Mouse (Mus musculus) G1E (cell line): ENCODE results near the gene Exoc6. TPM values are rescaled to one million over a fixed set of nuclear protein-coding genes. Genes with fewer than 3 reads are reported as not detected.
"Not testable (repeated sequence)": the region's sequence is repeated elsewhere in the genome, so short reads cannot be mapped to it uniquely, and the experiment has no call there.

ENCODE experiments used
- ATAC-seq: 2 replicates; pipeline ENCODE4 v1.8.0; 2016; ENCODE audit warnings: mild to moderate bottlenecking; ENCODE audit not compliant: insufficient number of reproducible peaks, poor library complexity, low FRiP score, severe bottlenecking; ENCODE audit errors: extremely low read depth
- DNase-seq: peaks from one replicate; pipeline ENCODE4 v3.0.0; 2012; ENCODE audit warnings: low spot score
- H3K27me3 ChIP-seq: 2 replicates; pipeline ENCODE4 v1.6.1; 2012; ENCODE audit warnings: mild to moderate bottlenecking, low read length, inconsistent platforms; ENCODE audit not compliant: insufficient read depth
- H3K36me3 ChIP-seq: replicated peaks from 2 replicates; pipeline ENCODE3; 2012; ENCODE audit warnings: mild to moderate bottlenecking, inconsistent platforms
- H3K4me1 ChIP-seq: 2 replicates; pipeline ENCODE4 v1.6.1; 2012; ENCODE audit warnings: low read depth, low read length, inconsistent platforms, mixed read lengths; ENCODE audit not compliant: insufficient read depth
- H3K4me3 ChIP-seq: 2 replicates; pipeline ENCODE4 v1.5.1; 2012; ENCODE audit warnings: low read depth, mild to moderate bottlenecking, inconsistent platforms, low read length, moderate library complexity, mixed read lengths
- H3K9me3 ChIP-seq: replicated peaks from 2 replicates; pipeline ENCODE4 v1.6.1; 2012; ENCODE audit warnings: inconsistent platforms
- CTCF ChIP-seq: IDR thresholded peaks from 2 replicates; pipeline ENCODE4 v1.5.1; 2012; ENCODE audit warnings: low read depth, low read length, inconsistent platforms, mixed read lengths
- GATA1 ChIP-seq: IDR thresholded peaks from 2 replicates; pipeline ENCODE4 v1.6.1; 2012; ENCODE audit warnings: borderline replicate concordance, low read length, inconsistent platforms, mixed read lengths
- GATA2 ChIP-seq: IDR thresholded peaks from 2 replicates; pipeline ENCODE4 v1.6.1; 2012; ENCODE audit warnings: low read depth, low read length, inconsistent platforms, borderline replicate concordance
- POLR2AphosphoS5 ChIP-seq: IDR thresholded peaks from 2 replicates; pipeline ENCODE4 v1.6.1; 2012; ENCODE audit warnings: low read depth, low read length, inconsistent platforms; ENCODE audit not compliant: insufficient replicate concordance
- TAL1 ChIP-seq: conservative IDR thresholded peaks from 2 replicates; pipeline ENCODE4 v1.6.1; 2012; ENCODE audit warnings: low read depth, low read length, inconsistent platforms, mixed read lengths
- polyA plus RNA-seq: library from polyadenylated mRNA; stranded (reverse); fragments of >175 nt; gene quantifications from 2 replicates; pipeline ENCODE4 v1.2.3, GENCODE M21; 2012
- total RNA-seq, 2 experiments: library from RNA; stranded (forward) in 1 of 2; stranded (reverse) in 1 of 2; fragments of 200-1000 nt in 1 of 2; fragments of >200 nt in 1 of 2; fragmentation: Nextera tagmentation in 1 of 2; gene quantifications; 2 replicates each; pipeline ENCODE4 v1.2.3; 2014 to 2017

Exoc6 gene
- total and polyA plus RNA-seq, 3 experiments = 26.0 to 117 (median 92.8) TPM

DNA sequence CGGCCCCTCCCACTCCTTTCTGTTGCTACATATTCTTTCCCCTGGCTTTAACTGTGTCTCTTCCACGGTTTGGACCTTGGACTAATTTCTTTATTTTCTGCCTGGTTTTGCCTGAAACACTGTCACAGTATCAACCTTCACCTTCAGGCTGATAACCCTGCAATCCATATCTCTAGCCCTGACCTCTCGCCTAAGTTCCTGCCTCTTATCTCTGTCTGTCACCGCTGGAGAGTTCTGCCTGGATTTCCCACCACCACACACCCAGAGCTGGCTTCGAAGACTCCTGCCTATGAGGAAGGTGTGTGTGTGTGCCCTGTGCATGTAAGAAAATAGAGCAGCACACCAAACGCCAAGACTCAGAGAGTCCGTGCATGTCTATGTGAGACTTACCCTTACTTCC is 32.8 kb upstream of the Exoc6 start:
- Histone ChIP-seq H3K4me3 (peak overlapping the region; percentile 36; the same call in 1 of the 2 replicates), H3K9me3 (no peaks in the 10 kb centered on the region), H3K27me3 (no peaks in the 10 kb centered on the region), H3K4me1 (peaks cover 78% of the 10 kb centered on the region), H3K36me3 (no peaks in the 10 kb centered on the region)
- DNase-seq (no peak), ATAC-seq (peak; percentile 71; the same call in 1 of the 2 replicates)
- TF ChIP-seq TAL1 (peak; percentile 41), GATA2 (no peak)

DNA sequence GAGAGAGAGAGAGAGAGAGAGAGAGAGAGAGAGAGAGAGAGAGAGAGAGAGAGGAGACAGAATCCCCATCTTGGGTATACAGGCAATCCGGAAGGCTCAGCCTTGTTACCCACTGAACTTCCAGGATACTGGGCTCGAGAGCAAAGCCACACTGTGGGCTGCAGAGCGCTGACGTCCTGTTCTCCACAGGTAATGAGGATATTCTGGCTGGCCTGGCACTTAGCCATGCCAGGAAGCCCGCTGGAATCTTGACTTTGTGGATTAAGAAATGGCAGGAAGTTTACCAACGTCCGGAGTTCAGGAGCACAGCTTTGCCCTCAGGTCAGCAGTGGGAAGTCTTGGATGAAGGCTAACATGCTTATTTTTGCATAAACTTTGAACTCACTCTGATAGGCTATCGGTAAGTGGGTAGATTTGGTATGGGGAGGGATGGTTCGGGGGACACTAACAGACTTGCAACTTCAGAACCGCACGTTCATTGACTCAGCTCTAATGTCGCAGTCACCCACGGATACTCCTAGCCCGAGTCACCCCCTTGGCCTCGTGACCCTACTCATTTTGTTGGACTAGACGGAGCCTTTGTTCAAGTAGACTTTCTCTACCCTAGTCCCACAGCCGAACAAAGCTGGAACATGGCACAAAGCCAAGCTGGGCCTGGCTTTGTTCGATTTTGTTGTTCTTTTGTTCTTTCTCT is 29.3 kb upstream of the Exoc6 start:
- Histone ChIP-seq H3K4me1 (peaks cover 89% of the 10 kb centered on the region), H3K27me3 (no peaks in the 10 kb centered on the region), H3K9me3 (no peaks in the 10 kb centered on the region), H3K36me3 (peaks cover 2% of the 10 kb centered on the region), H3K4me3 (peak overlapping the region; percentile 67)
- ATAC-seq (no peak; the same call in 1 of the 2 replicates), DNase-seq (no peak)
- TF ChIP-seq POLR2AphosphoS5 (no peak), GATA2 (no peak), GATA1 (no peak), TAL1 (no peak), CTCF (no peak)

DNA sequence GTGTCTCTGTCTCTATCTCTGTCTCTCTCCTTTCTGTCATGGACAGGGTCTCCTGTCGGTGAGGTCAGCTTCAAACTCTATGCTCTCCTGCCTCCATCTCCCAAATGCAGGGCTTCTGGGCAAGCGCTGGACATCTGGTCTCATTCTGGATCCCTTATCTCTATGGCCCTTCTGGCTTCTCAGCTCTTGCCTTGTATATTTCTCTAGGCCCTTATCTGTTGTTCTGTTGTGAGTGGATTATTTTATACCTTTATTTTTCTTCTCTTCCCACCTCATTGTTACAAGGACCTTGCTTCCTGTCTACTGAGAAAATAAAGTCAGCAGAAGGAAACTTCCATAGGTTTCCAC is 28.8 kb upstream of the Exoc6 start:
- H3K9me3 ChIP-seq = no peaks in the 10 kb centered on the region
- H3K36me3 ChIP-seq = peaks cover 4% of the 10 kb centered on the region
- peak overlapping the region; percentile 67 for H3K4me3 ChIP-seq
- DNase-seq = no peak
- H3K4me1 ChIP-seq = peaks cover 90% of the 10 kb centered on the region
- TF ChIP-seq POLR2AphosphoS5 (no peak), GATA2 (no peak), TAL1 (peak; percentile 81), CTCF (no peak), GATA1 (no peak)
- ATAC-seq = peak; percentile 37
- H3K27me3 ChIP-seq = no peaks in the 10 kb centered on the region

DNA sequence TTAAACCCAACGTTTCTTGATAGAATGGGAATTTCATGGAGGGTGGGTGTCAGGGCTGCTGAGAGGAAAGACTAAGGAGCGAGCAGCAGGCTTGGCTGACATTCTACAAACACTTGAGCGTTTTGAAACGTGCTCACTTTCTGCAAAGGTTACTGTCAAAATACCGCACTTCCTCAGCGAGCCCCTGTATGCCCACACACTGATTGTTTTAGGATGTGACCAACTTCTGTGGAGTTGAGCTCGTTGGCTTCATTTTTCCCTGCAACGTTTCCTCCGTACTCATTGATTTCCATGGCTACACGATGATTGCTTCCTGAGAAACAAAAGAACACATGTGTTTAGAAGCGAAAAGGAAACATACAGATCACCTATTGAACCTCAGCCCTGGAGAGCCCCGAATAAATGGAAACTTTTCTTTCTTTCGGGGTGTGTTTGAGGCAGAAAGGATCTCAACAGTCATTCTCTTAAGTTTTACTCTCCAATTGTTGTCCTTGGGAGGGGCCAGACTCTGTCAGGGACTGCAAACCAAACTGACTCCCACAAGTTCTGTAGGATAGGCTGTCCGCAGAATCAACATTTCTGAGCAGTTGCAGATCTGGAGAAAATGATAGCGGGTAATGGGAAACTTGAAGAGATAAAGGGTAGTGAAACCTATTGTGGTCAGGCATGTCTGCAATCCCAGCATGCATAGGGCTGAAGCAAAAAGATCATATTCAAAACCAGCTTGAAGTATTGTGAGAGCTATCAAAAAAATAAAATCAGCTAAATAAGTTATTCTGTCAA is 26.7 kb upstream of the Exoc6 start:
- H3K4me1 ChIP-seq = peaks cover 87% of the 10 kb centered on the region
- DNase-seq (peak; percentile 21), ATAC-seq (peak; percentile 68)
- TF ChIP-seq TAL1 (peak; percentile 42; the same call in 1 of the 2 replicates), GATA1 (no peak)
- no peaks in the 10 kb centered on the region for H3K27me3 ChIP-seq
- peaks cover 7% of the 10 kb centered on the region for H3K36me3 ChIP-seq
- H3K9me3 ChIP-seq = no peaks in the 10 kb centered on the region
- peak overlapping the region; percentile 59; the same call in 1 of the 2 replicates for H3K4me3 ChIP-seq

DNA sequence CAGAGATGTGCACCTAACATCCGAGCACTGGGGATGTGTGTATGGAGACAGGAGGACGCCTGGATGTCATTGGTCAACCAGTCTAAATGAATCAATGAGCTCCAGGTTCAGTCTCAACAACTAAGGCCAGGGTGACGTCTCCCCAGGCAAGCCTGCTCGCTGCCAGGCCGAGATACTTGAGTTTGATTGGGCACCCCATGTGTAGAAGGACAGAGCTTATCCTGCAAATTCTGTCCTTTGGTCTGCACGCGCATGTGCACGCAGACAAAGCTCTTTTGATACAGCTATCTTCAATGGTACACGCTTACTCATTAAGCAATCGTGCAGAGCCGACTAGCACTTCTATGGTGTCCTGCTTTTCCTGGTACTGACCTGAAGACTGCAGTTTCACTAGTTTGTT is 24.3 kb upstream of the Exoc6 start:
- Histone ChIP-seq H3K4me3 (no peak overlapping the region), H3K4me1 (peaks cover 86% of the 10 kb centered on the region), H3K27me3 (no peaks in the 10 kb centered on the region), H3K9me3 (no peaks in the 10 kb centered on the region), H3K36me3 (peaks cover 7% of the 10 kb centered on the region)
- no peak for ATAC-seq
- DNase-seq = no peak
- no peak for TF ChIP-seq POLR2AphosphoS5
- no peak for TF ChIP-seq GATA1
- no peak for TF ChIP-seq GATA2
- TF ChIP-seq CTCF = no peak
- no peak for TF ChIP-seq TAL1

DNA sequence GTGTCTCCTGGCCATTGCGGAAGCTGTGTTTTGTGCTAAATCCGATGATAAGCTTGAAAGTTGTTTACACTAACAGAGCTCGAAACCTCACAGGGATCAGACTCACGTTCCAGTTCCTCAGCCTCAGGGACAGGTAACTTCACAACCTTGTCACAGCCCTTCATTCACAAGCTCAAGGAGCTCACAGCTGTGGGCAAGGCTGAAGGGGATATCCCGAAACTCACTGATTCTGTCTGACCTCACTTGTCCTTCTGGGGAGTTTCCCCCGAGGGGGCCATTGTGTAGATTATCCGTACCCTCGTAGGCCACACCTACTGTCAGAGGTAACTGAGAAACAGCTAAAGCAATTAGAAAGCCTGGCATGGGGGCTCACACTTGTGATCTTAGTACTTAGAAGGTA is 23.4 kb upstream of the Exoc6 start:
- H3K9me3 ChIP-seq = no peaks in the 10 kb centered on the region
- DNase-seq = no peak
- H3K4me1 ChIP-seq = peaks cover 83% of the 10 kb centered on the region
- no peaks in the 10 kb centered on the region for H3K27me3 ChIP-seq
- TF ChIP-seq CTCF (no peak), TAL1 (no peak), GATA2 (no peak), GATA1 (no peak), POLR2AphosphoS5 (no peak)
- ATAC-seq = no peak
- H3K4me3 ChIP-seq = peak overlapping the region; percentile 45; the same call in 1 of the 2 replicates
- H3K36me3 ChIP-seq = peaks cover 7% of the 10 kb centered on the region

DNA sequence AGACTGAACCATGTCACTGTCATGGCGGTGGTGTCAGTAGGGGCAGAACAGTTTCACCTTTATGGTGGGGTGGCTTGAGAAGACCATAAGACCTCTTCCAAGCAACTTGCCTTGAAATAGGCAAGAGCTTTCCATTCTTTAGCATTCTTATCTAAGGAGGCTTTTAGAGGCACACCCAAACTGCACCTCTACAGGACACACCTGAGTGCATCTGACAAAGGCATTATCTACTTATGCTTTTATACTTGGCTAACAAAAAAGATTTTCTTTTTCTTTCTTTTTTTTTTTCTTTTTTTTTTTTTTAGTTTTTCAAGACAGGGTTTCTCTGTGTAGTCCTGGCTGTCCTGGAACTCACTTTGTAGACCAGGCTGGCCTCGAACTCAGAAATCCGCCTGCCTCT is 22.5 kb upstream of the Exoc6 start:
- not testable (repeated sequence) for ATAC-seq, H3K9me3 ChIP-seq, H3K36me3 ChIP-seq, H3K27me3 ChIP-seq, H3K4me3 ChIP-seq, DNase-seq
- peaks cover 81% of the 10 kb centered on the region for H3K4me1 ChIP-seq
